16 mouse cellular contexts compared by ENCODE assay signal in the genomic region with DNA sequence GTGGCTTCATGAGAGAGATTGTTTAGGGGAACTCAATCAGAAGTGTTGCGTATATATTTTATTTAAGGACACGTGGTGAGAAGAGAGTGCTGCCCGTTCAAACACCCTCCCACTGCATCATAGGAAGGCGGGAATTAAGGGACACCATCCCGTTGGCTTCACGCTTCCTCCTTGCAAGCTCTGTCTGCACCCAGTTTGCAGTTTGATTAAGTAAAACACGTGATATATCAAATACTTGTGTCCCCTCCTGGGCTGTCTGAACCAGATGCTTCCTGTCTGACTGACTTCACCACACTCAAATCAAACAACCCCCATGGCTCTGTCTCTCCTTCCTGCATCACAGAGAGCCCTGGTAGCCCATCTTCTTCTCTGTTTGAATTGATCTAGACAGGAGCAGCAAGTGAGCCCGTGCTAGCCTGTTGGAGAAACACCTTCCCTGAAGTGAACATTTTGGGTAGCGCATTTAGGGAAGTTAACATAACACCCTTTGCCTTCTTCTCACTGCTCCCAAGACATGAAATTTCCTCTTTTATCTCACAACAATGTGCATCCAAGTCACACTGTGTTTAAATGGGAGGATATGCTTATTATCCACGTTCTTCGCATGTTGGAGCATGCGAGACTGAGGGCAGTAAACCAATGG. TPM values are rescaled to one million over a fixed set of nuclear protein-coding genes. Genes with fewer than 3 reads are reported as not detected.
DNase-seq lines count a peak whose midpoint lies in the region; ATAC-seq and TF ChIP-seq lines count a peak whose summit lies in the region.
"Had no signal": no experiment of that assay in that cellular context is flagged by ENCODE, and none has a peak within 500 bp of the region (broad histone marks: within the 10 kb centered on the region; RNA-seq: fewer than 3 reads in every experiment).

No protein-coding gene starts in this region.

- H3K9ac ChIP-seq in lung, embryonic 14.5 days: no peak overlapping the region
- no peak overlapping the region for H3K9ac ChIP-seq in embryonic facial prominence, embryonic 14.5 days (ENCODE audit: low read depth, low read length)
- no peak overlapping the region for H3K9ac ChIP-seq in forebrain, embryonic 12.5 days
- H3K9ac ChIP-seq: forebrain, postnatal 0 days; midbrain, embryonic 12.5 days had no signal

- no peaks in the 10 kb centered on the region for H3K27me3 ChIP-seq in lung, embryonic 14.5 days (ENCODE audit: insufficient read depth, low read length)
- no peaks in the 10 kb centered on the region for H3K27me3 ChIP-seq in embryonic facial prominence, embryonic 14.5 days (replicated peaks; ENCODE audit: control insufficient read depth, insufficient read depth, low read length)
- no peaks in the 10 kb centered on the region for H3K27me3 ChIP-seq in forebrain, embryonic 12.5 days
- H3K27me3 ChIP-seq: midbrain, embryonic 12.5 days had no signal

- peak; percentile 24 for DNase-seq in lung, embryonic 14.5 days
- no peak for DNase-seq in lung, postnatal 25 days (ENCODE audit: low spot score)
- DNase-seq in CD4-positive, CD25-positive, alpha-beta regulatory T cell, adult 2 months (ENCODE audit: low read depth, low spot score): peak; percentile 71
- DNase-seq in embryonic facial prominence, embryonic 14.5 days (ENCODE audit: low spot score): no peak
- no peak for DNase-seq in frontal cortex, adult 2 months (ENCODE audit: extremely low spot score in 1 of 2, low spot score in 1 of 2)
- DNase-seq in layer of hippocampus, postnatal 36 days: no peak
- DNase-seq: cerebellum, adult 11 months; forebrain, postnatal 0 days; heart, postnatal 4 days; lung, adult 2 months; right cerebral cortex, adult 18-20 months had no signal

- H3K4me2 ChIP-seq in lung, embryonic 14.5 days: no peak overlapping the region
- no peak overlapping the region for H3K4me2 ChIP-seq in embryonic facial prominence, embryonic 14.5 days (ENCODE audit: low read depth, low read length)
- H3K4me2 ChIP-seq in forebrain, embryonic 12.5 days: no peak overlapping the region
- H3K4me2 ChIP-seq: midbrain, embryonic 12.5 days had no signal

- TF ChIP-seq CTCF in lung, embryonic 14.5 days (IDR thresholded peaks at IDR 0.05; ENCODE audit: low read depth): no peak

- 53% methylated on average over 12 of the region's 12 CpGs for WGBS in lung, embryonic 14.5 days
- 64% methylated on average over 12 of the region's 12 CpGs for WGBS in embryonic facial prominence, embryonic 14.5 days
- 87% methylated on average over 12 of the region's 12 CpGs for WGBS in forebrain, embryonic 12.5 days

- no peak overlapping the region for H3K4me3 ChIP-seq in lung, embryonic 14.5 days (ENCODE audit: low read depth, low read length)
- no peak overlapping the region for H3K4me3 ChIP-seq in embryonic facial prominence, embryonic 14.5 days (ENCODE audit: low read depth, low read length)
- H3K4me3 ChIP-seq in forebrain, embryonic 12.5 days (replicated peaks): no peak overlapping the region
- H3K4me3 ChIP-seq: erythroblast, embryonic 14.5 days; left cerebral cortex, adult 2 months; midbrain, embryonic 12.5 days had no signal

- H3K9me3 ChIP-seq in lung, embryonic 14.5 days (ENCODE audit: low read depth, low read length): no peaks in the 10 kb centered on the region
- H3K9me3 ChIP-seq in embryonic facial prominence, embryonic 14.5 days (ENCODE audit: control insufficient read depth, low read length): no peaks in the 10 kb centered on the region
- H3K9me3 ChIP-seq in forebrain, embryonic 12.5 days: no peaks in the 10 kb centered on the region
- H3K9me3 ChIP-seq: midbrain, embryonic 12.5 days had no signal

- no peak overlapping the region for H3K27ac ChIP-seq in lung, embryonic 14.5 days (ENCODE audit: low read depth)
- peak overlapping the region; percentile 23; the same call in 1 of the 2 replicates for H3K27ac ChIP-seq in embryonic facial prominence, embryonic 14.5 days (replicated peaks; ENCODE audit: low read depth, low read length)
- H3K27ac ChIP-seq in forebrain, embryonic 12.5 days: no peak overlapping the region
- H3K27ac ChIP-seq: left cerebral cortex, adult 2 months; midbrain, embryonic 12.5 days had no signal

- no peaks in the 10 kb centered on the region for H3K36me3 ChIP-seq in lung, embryonic 14.5 days (ENCODE audit: insufficient read depth)
- H3K36me3 ChIP-seq in embryonic facial prominence, embryonic 14.5 days (ENCODE audit: control insufficient read depth, insufficient read depth, low read length): no peaks in the 10 kb centered on the region
- H3K36me3 ChIP-seq in forebrain, embryonic 12.5 days (replicated peaks): no peaks in the 10 kb centered on the region
- H3K36me3 ChIP-seq: midbrain, embryonic 12.5 days had no signal

- no peaks in the 10 kb centered on the region for H3K4me1 ChIP-seq in lung, embryonic 14.5 days (ENCODE audit: insufficient read depth)
- H3K4me1 ChIP-seq in embryonic facial prominence, embryonic 14.5 days (ENCODE audit: control insufficient read depth, insufficient read depth, low read length): peaks cover 5% of the 10 kb centered on the region; the same call in 1 of the 2 replicates
- H3K4me1 ChIP-seq in forebrain, embryonic 12.5 days: no peaks in the 10 kb centered on the region
- H3K4me1 ChIP-seq: midbrain, embryonic 12.5 days had no signal

- ATAC-seq in lung, embryonic 14.5 days (ENCODE audit: insufficient read depth): no peak
- ATAC-seq in embryonic facial prominence, embryonic 14.5 days (ENCODE audit: low read depth): no peak
- peak; percentile 67 for ATAC-seq in megakaryocyte progenitor cell, adult 5-6 weeks (replicated peaks; ENCODE audit: poor library complexity)
- ATAC-seq in forebrain, embryonic 12.5 days (ENCODE audit: low FRiP score): no peak
- ATAC-seq: forebrain, postnatal 0 days had no signal

RNA-seq across cellular contexts. Expression of gene Kcnj15, which starts 26.8 kb away (rescaled TPM):
- 1.5 and 1.6 TPM in 2 replicates for polyA plus RNA-seq in lung, embryonic 14.5 days (2014; fragmentation: Nextera tagmentation; extraction: Ambion mirVana)
- 2.4 and 2.7 TPM in 2 replicates for polyA plus RNA-seq in embryonic facial prominence, embryonic 14.5 days (2014; fragmentation: Nextera tagmentation; extraction: Ambion mirVana)
- not detected in 2 replicates for total RNA-seq in megakaryocyte progenitor cell, adult 5-6 weeks (2015)
- under 0.01 TPM in 1 of 2 replicates, not detected in the other for total RNA-seq in megakaryocyte progenitor cell, adult 5-6 weeks (2017)
- polyA plus RNA-seq in frontal cortex, adult 2 months (2012; rRNA removed): 0.14 and 0.21 TPM in 2 replicates
- polyA plus RNA-seq in forebrain, embryonic 12.5 days (2016; fragmentation: Nextera tagmentation; extraction: Ambion mirVana): 0.14 and 0.24 TPM in 2 replicates
- not detected for total RNA-seq in layer of hippocampus, postnatal 36 days (2021)
- total RNA-seq: left cerebral cortex, adult 2 months had no signal

Comparison
In these comparisons a context has a peak if more than half of its experiments do, and no peak if none do; other contexts are left out.
1. DNase-seq: peak in lung, embryonic 14.5 days (single experiment) and CD4-positive, CD25-positive, alpha-beta regulatory T cell, adult 2 months (single experiment); none in lung, postnatal 25 days (single experiment), embryonic facial prominence, embryonic 14.5 days (single experiment), frontal cortex, adult 2 months (0 of 2) and layer of hippocampus, postnatal 36 days (0 of 2).